Mouse (Mus musculus) heart, embryonic 10.5 days (tissue): Measurements from ENCODE around the gene Ccdc186. TPM values are rescaled to one million over a fixed set of nuclear protein-coding genes. Genes with fewer than 3 reads are reported as not detected.
A peak's percentile ranks its signal among the peaks of the same experiment; 100 is the strongest.

ENCODE experiments used
- DNase-seq: peaks from one replicate; pipeline ENCODE4 v3.0.0-alpha.2; 2017; ENCODE audit warnings: low spot score
- H3K27ac ChIP-seq: fragments of 300-500 bp; sonication (generic); 2 replicates; pipeline ENCODE4 v1.5.1; 2016; ENCODE audit warnings: mild to moderate bottlenecking
- H3K27me3 ChIP-seq: fragments of 300-500 bp; sonication (generic); 2 replicates; pipeline ENCODE4 v1.6.1; 2016; ENCODE audit warnings: mild to moderate bottlenecking; ENCODE audit not compliant: poor library complexity, insufficient read depth, severe bottlenecking
- H3K36me3 ChIP-seq: fragments of 300-500 bp; sonication (generic); 2 replicates; pipeline ENCODE4 v1.6.1; 2016; ENCODE audit warnings: mild to moderate bottlenecking, moderate library complexity
- H3K4me1 ChIP-seq: fragments of 300-500 bp; sonication (generic); 2 replicates; pipeline ENCODE4 v1.6.1; 2016; ENCODE audit warnings: mild to moderate bottlenecking
- H3K4me3 ChIP-seq: fragments of 300-500 bp; sonication (generic); 2 replicates; pipeline ENCODE4 v1.5.1; 2016; ENCODE audit warnings: mild to moderate bottlenecking, moderate library complexity
- H3K9me3 ChIP-seq: fragments of 300-500 bp; sonication (generic); 2 replicates; pipeline ENCODE4 v1.6.1; 2016; ENCODE audit warnings: mild to moderate bottlenecking, moderate library complexity
- WGBS: fragments of 180-500 bp; shearing (Covaris S2); methylation state at CpG from one replicate; pipeline ENCODE4 v1.1.7; 2016; 5-methylcytosine and 5-hydroxymethylcytosine counted together
- polyA plus RNA-seq: library from polyadenylated mRNA; unstranded; fragments of >200 nt; fragmentation: Nextera tagmentation; extraction: Ambion mirVana; gene quantifications from 2 replicates; pipeline ENCODE4 v1.2.1, GENCODE M21; 2016

The Ccdc186 gene
- polyA plus RNA-seq, 1 experiment from 2014 or later: 14.7 TPM

DNA sequence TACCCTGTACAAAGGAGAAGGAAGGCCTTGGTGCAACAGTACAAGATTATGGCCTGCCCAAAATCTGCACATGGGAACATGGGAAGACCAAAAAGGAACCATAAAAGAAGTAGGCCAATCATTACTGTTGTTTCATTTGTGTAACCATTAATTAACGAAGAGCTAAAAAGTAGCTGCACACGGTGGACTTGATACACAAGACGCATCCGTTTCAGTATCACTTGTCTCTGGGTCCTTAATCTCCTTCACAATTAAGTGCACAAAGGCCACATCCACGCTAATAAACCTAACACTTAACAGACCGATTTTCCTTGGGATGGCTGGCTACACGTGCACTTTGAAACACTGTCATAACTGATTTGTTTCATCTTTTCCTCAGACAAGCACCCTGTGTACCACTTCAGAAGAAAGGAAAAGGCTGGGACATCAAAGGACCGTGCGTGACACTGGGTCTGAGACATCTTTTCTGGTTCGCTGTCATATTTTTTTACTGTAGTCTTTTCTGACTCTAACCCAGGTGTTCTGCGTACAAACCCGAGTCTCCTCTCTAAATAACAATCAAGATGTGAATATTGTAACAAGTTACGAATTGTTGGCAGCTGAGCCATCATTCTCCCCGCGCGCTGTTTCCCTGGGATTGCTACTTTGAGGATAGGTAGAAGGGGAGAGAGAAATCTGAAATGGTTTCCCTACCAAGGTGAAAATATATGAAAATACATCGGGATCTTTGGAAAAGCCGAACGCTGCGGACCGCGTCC is 771 bp downstream of the Ccdc186 start:
- Histone ChIP-seq H3K27me3 (peaks cover 17% of the 10 kb centered on the region), H3K4me1 (peaks cover 51% of the 10 kb centered on the region), H3K4me3 (peak overlapping the region; percentile 92), H3K27ac (peak overlapping the region; percentile 94), H3K9me3 (no peaks in the 10 kb centered on the region), H3K36me3 (no peaks in the 10 kb centered on the region)
- 11% methylated on average over 22 of the region's 22 CpGs for WGBS
- DNase-seq: no peak

GRCm38 (mm10) chr19:56817851-56818526 is 4.0 kb downstream of the Ccdc186 start:
- H3K27ac ChIP-seq: peak overlapping the region; percentile 29; the same call in 1 of the 2 replicates
- DNase-seq: no peak
- H3K4me1 ChIP-seq: peaks cover 59% of the 10 kb centered on the region
- H3K36me3 ChIP-seq: peaks cover 8% of the 10 kb centered on the region
- H3K9me3 ChIP-seq: no peaks in the 10 kb centered on the region
- no peak overlapping the region for H3K4me3 ChIP-seq
- no peaks in the 10 kb centered on the region for H3K27me3 ChIP-seq
- 44% methylated on average over 14 of the region's 14 CpGs for WGBS

- H3K27me3 ChIP-seq: no peaks in the 10 kb centered on the region
- peaks cover 25% of the 10 kb centered on the region for H3K36me3 ChIP-seq
- H3K4me1 ChIP-seq: peaks cover 39% of the 10 kb centered on the region
- no peaks in the 10 kb centered on the region for H3K9me3 ChIP-seq
- H3K27ac ChIP-seq: no peak overlapping the region
- WGBS: 78% methylated on average over 4 of the region's 4 CpGs
- DNase-seq: no peak
- H3K4me3 ChIP-seq: no peak overlapping the region
Measured at GRCm38 (mm10) chr19:56813360-56813759, 8.6 kb downstream of the Ccdc186 start.

- peak; percentile 82 for DNase-seq
- peaks cover 21% of the 10 kb centered on the region for H3K4me1 ChIP-seq
- peaks cover 41% of the 10 kb centered on the region for H3K36me3 ChIP-seq
- H3K27ac ChIP-seq: no peak overlapping the region
- no peaks in the 10 kb centered on the region for H3K9me3 ChIP-seq
- no peak overlapping the region for H3K4me3 ChIP-seq
- H3K27me3 ChIP-seq: no peaks in the 10 kb centered on the region
- 39% methylated on average over 9 of the region's 9 CpGs for WGBS
Measured at GRCm38 (mm10) chr19:56811590-56811989, 10.4 kb downstream of the Ccdc186 start.

GRCm38 (mm10) chr19:56810641-56811146 is 11.3 kb downstream of the Ccdc186 start:
- Histone ChIP-seq H3K36me3 (peaks cover 44% of the 10 kb centered on the region), H3K4me3 (no peak overlapping the region), H3K27me3 (no peaks in the 10 kb centered on the region), H3K4me1 (peaks cover 12% of the 10 kb centered on the region), H3K27ac (no peak overlapping the region), H3K9me3 (no peaks in the 10 kb centered on the region)
- no peak for DNase-seq

GRCm38 (mm10) chr19:56808771-56809170 is 13.2 kb downstream of the Ccdc186 start:
- Histone ChIP-seq H3K9me3 (no peaks in the 10 kb centered on the region), H3K27me3 (no peaks in the 10 kb centered on the region), H3K36me3 (peaks cover 55% of the 10 kb centered on the region), H3K27ac (no peak overlapping the region), H3K4me1 (peaks cover 8% of the 10 kb centered on the region; the same call in 1 of the 2 replicates), H3K4me3 (no peak overlapping the region)
- DNase-seq: no peak
- WGBS: 60% methylated on average over 5 of the region's 5 CpGs

- peaks cover 22% of the 10 kb centered on the region for H3K4me1 ChIP-seq
- 86% methylated on average over 5 of the region's 5 CpGs for WGBS
- DNase-seq: no peak
- H3K27me3 ChIP-seq: no peaks in the 10 kb centered on the region
- no peaks in the 10 kb centered on the region for H3K9me3 ChIP-seq
- H3K4me3 ChIP-seq: no peak overlapping the region
- peaks cover 55% of the 10 kb centered on the region for H3K36me3 ChIP-seq
- H3K27ac ChIP-seq: no peak overlapping the region
Measured at GRCm38 (mm10) chr19:56807122-56807521, 14.9 kb downstream of the Ccdc186 start.

DNA sequence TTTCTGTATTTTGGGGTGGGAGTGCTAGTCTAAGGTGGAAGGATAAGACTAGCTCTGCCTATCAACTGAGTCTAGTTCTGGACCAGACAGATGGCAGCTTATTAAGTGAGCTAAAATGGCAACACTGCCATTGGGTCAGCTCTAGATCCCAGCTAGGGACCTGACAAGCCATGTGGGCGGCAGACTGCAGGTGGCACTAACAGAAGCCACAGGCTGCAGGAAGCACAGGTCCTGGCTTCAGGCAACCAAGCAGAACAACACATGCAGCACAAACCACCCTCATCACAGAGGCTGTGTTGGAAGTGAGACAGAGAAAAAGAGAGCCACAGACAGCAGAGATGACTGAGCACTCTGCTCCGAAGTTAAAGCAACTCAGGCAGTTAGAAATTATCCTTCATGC is 16.6 kb downstream of the Ccdc186 start:
- Histone ChIP-seq H3K4me3 (no peak overlapping the region), H3K27me3 (no peaks in the 10 kb centered on the region), H3K9me3 (no peaks in the 10 kb centered on the region), H3K36me3 (peaks cover 67% of the 10 kb centered on the region), H3K27ac (no peak overlapping the region), H3K4me1 (peaks cover 35% of the 10 kb centered on the region)
- WGBS: 89% methylated on average over 2 of the region's 2 CpGs
- DNase-seq: no peak

GRCm38 (mm10) chr19:56802352-56802746 is 19.6 kb downstream of the Ccdc186 start:
- Histone ChIP-seq H3K4me1 (peaks cover 41% of the 10 kb centered on the region), H3K36me3 (peaks cover 76% of the 10 kb centered on the region), H3K9me3 (no peaks in the 10 kb centered on the region), H3K27ac (peak overlapping the region; percentile 69; the same call in 1 of the 2 replicates), H3K27me3 (no peaks in the 10 kb centered on the region), H3K4me3 (no peak overlapping the region)
- WGBS: 73% methylated on average over 3 of the region's 3 CpGs
- no peak for DNase-seq

GRCm38 (mm10) chr19:56801656-56802351 is 20.2 kb downstream of the Ccdc186 start:
- peaks cover 73% of the 10 kb centered on the region for H3K36me3 ChIP-seq
- DNase-seq: peak; percentile 82
- H3K27ac ChIP-seq: peak overlapping the region; percentile 69; the same call in 1 of the 2 replicates
- H3K9me3 ChIP-seq: no peaks in the 10 kb centered on the region
- H3K4me3 ChIP-seq: no peak overlapping the region
- 54% methylated on average over 10 of the region's 10 CpGs for WGBS
- H3K27me3 ChIP-seq: no peaks in the 10 kb centered on the region
- H3K4me1 ChIP-seq: peaks cover 41% of the 10 kb centered on the region

DNA sequence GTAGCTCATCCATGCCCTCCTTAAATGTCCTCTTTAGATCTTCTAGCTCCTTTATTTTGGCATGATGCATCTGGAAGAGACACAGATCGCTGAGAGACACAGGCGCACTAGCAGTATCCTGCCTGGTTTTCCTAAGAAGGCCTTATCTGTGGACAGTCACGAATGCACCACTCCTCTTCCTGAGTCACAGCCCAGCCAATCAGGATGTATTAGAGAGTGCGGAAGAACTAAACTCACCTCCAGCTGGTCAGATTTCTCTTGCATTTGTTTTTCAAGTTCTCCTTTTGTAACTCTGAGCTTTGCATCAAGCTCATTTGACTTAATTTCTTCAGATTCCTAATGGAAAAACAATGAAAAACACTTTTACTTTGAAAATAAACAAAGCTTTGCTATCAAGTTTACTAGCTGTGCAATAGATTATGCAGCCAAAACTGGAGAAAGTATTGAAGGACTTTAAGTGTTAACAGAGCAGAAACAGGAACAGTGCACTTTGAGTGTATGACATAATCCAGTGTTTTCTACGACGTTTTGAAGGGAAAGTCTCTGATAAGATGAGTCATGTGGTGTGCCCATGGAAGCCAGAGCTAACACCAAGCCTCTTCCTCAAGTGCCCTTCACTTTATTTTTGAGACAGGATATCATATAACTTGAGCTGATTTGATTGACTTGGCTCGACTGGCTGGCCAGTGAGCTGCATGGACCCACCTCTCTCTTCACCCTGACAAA is 20.9 kb downstream of the Ccdc186 start:
- Histone ChIP-seq H3K27ac (peak overlapping the region; percentile 19; the same call in 1 of the 2 replicates), H3K27me3 (no peaks in the 10 kb centered on the region), H3K4me1 (peaks cover 41% of the 10 kb centered on the region), H3K36me3 (peaks cover 79% of the 10 kb centered on the region), H3K4me3 (no peak overlapping the region), H3K9me3 (no peaks in the 10 kb centered on the region)
- DNase-seq: no peak
- 30% methylated on average over 7 of the region's 7 CpGs for WGBS

- peaks cover 41% of the 10 kb centered on the region for H3K4me1 ChIP-seq
- peak overlapping the region; percentile 19; the same call in 1 of the 2 replicates for H3K27ac ChIP-seq
- DNase-seq: no peak
- WGBS: 49% methylated on average over 8 of the region's 8 CpGs
- H3K4me3 ChIP-seq: no peak overlapping the region
- H3K9me3 ChIP-seq: no peaks in the 10 kb centered on the region
- peaks cover 80% of the 10 kb centered on the region for H3K36me3 ChIP-seq
- no peaks in the 10 kb centered on the region for H3K27me3 ChIP-seq
Measured at GRCm38 (mm10) chr19:56800226-56800625, 21.8 kb downstream of the Ccdc186 start.
